ENCODE assay signal across 9 mouse cellular contexts in the genomic region with DNA sequence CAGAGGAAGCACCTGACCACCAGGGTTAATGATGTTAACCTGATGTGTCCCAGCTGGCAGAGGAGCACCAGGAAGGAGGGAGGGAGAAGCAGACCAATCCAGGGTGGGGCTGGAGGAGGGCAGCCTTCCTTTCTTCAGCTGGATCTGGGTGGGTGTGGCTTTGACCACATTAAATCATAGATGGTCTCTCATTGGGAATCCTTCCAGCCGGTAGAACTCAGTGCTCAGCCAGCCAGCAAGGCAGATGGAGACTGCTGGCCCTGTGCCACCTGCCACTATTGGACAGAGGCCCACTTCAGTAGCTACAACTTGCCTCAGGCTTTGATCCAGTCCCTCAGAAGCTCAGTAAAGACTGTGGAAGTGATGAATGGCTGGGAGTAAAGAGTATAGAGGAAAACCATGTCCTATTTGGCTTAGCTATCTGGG.
A peak's percentile ranks its signal among the peaks of the same experiment; 100 is the strongest.
DNase-seq lines count a peak whose midpoint lies in the region; ATAC-seq and TF ChIP-seq lines count a peak whose summit lies in the region.
"Had no signal": no experiment of that assay in that cellular context is flagged by ENCODE, and none has a peak within 500 bp of the region (broad histone marks: within the 10 kb centered on the region; RNA-seq: fewer than 3 reads in every experiment).

No protein-coding gene starts in this region.

- H3K27ac ChIP-seq in lung, embryonic 14.5 days (ENCODE audit: low read depth) = no peak overlapping the region

- no peaks in the 10 kb centered on the region for H3K4me1 ChIP-seq in lung, embryonic 14.5 days (ENCODE audit: insufficient read depth)
- H3K4me1 ChIP-seq: megakaryocyte, embryonic 14.5 days had no signal

- peak; percentile 96 for DNase-seq in lung, embryonic 14.5 days
- DNase-seq in lung, adult 18-20 months = no peak
- peak; percentile 62 for DNase-seq in cerebellum, adult 11-12 months
- peak; percentile 21 to 22 for DNase-seq in heart, postnatal 14 days
- peak; percentile 37 to 75 for DNase-seq in layer of hippocampus, adult 8-10 months (ENCODE audit: low spot score in 2 of 2)
- DNase-seq in retina, postnatal 7 days (ENCODE audit: low read depth, low spot score) = peak; percentile 16
- DNase-seq in B cell, adult 2 months = no peak

- H3K4me2 ChIP-seq in lung, embryonic 14.5 days = no peak overlapping the region

- WGBS in lung, embryonic 14.5 days = 0% methylated on average over 1 of the region's 1 CpGs

- TF ChIP-seq CTCF in lung, embryonic 14.5 days (IDR thresholded peaks at IDR 0.05; ENCODE audit: low read depth) = no peak

- intact Hi-C loops in heart, postnatal 14 days (cut with DNase I) = no loop called here

- H3K27me3 ChIP-seq in lung, embryonic 14.5 days (ENCODE audit: insufficient read depth, low read length) = no peaks in the 10 kb centered on the region
- H3K27me3 ChIP-seq: megakaryocyte, embryonic 14.5 days had no signal

- H3K9ac ChIP-seq in lung, embryonic 14.5 days = no peak overlapping the region

- H3K9me3 ChIP-seq in lung, embryonic 14.5 days (ENCODE audit: low read depth, low read length) = no peaks in the 10 kb centered on the region; the same call in 1 of the 2 replicates
- H3K9me3 ChIP-seq: megakaryocyte, embryonic 14.5 days had no signal

- no peak overlapping the region for H3K4me3 ChIP-seq in lung, embryonic 14.5 days (ENCODE audit: low read depth, low read length)
- H3K4me3 ChIP-seq: megakaryocyte, embryonic 14.5 days had no signal

- ATAC-seq in lung, embryonic 14.5 days (ENCODE audit: insufficient read depth) = peak; percentile 97
- no peak for ATAC-seq in erythroblast, adult 5-6 weeks (replicated peaks; ENCODE audit: low FRiP score, poor library complexity, severe bottlenecking)

- no peaks in the 10 kb centered on the region for H3K36me3 ChIP-seq in lung, embryonic 14.5 days (ENCODE audit: insufficient read depth)

Comparison
In these comparisons a context has a peak if more than half of its experiments do, and no peak if none do; other contexts are left out.
1. DNase-seq: peak in lung, embryonic 14.5 days (single experiment), cerebellum, adult 11-12 months (single experiment), heart, postnatal 14 days (2 of 2), layer of hippocampus, adult 8-10 months (2 of 2) and retina, postnatal 7 days (single experiment); none in lung, adult 18-20 months (0 of 2) and B cell, adult 2 months (0 of 2).